Mouse (Mus musculus) cerebellum, postnatal 14 days (tissue): ENCODE measurements around the gene Slc4a11.
"Not testable (repeated sequence)": the region's sequence is repeated elsewhere in the genome, so short reads cannot be mapped to it uniquely, and the experiment has no call there.

Source experiments
- DNase-seq, 2 experiments: peaks; one replicate each; pipeline ENCODE4 v3.0.0; 2021; ENCODE audit warnings: mixed read lengths in 2 of 2

Slc4a11 gene

GRCm38 (mm10) chr2:130677211-130677610 lies 20.1 kb downstream of the Slc4a11 start:
- no peak for DNase-seq

- peak; percentile 89 to 90 for DNase-seq
These were observed 29.8 kb downstream of the Slc4a11 start, which contains the start of gene Itpa for GRCm38 (mm10) chr2:130667559-130667958. Gene Itpa (plus strand): TSS chr2:130667610.

- DNase-seq, result peak; percentile 93 to 95
These were observed 33.1 kb downstream of the Slc4a11 start, which contains the start of gene Ddrgk1 for GRCm38 (mm10) chr2:130664102-130664701. Gene Ddrgk1 (minus strand): TSS chr2:130664659.

GRCm38 (mm10) chr2:130663342-130663741 lies 34.0 kb downstream of the Slc4a11 start:
- no peak for DNase-seq

- no peak for DNase-seq
These were observed 38.8 kb downstream of the Slc4a11 start for GRCm38 (mm10) chr2:130658530-130658929.

GRCm38 (mm10) chr2:130657541-130657940 lies 39.8 kb downstream of the Slc4a11 start:
- DNase-seq, result no peak

- no peak for DNase-seq
These were observed 40.8 kb downstream of the Slc4a11 start for GRCm38 (mm10) chr2:130656536-130656935.

GRCm38 (mm10) chr2:130655660-130656339 lies 41.5 kb downstream of the Slc4a11 start:
- DNase-seq, result no peak

- no peak for DNase-seq
These were observed 43.6 kb downstream of the Slc4a11 start for GRCm38 (mm10) chr2:130653760-130654159.

GRCm38 (mm10) chr2:130653303-130653702 lies 44.0 kb downstream of the Slc4a11 start:
- DNase-seq, result no peak

GRCm38 (mm10) chr2:130649028-130649427 lies 48.3 kb downstream of the Slc4a11 start:
- not testable (repeated sequence) for DNase-seq

- DNase-seq, result no peak
These were observed 52.1 kb downstream of the Slc4a11 start for GRCm38 (mm10) chr2:130645198-130645597.

- DNase-seq, result peak; percentile 97
These were observed 54.5 kb downstream of the Slc4a11 start, which contains the start of gene Lzts3 for GRCm38 (mm10) chr2:130642684-130643369. Gene Lzts3 (minus strand): TSS chr2:130642803.

GRCm38 (mm10) chr2:130642197-130642660 lies 55.1 kb downstream of the Slc4a11 start:
- no peak for DNase-seq

- DNase-seq, result peak in 1 of 2 experiments; percentile 22
These were observed 55.8 kb downstream of the Slc4a11 start for GRCm38 (mm10) chr2:130641351-130642025.

- peak; percentile 18 to 26 for DNase-seq
These were observed 58.0 kb downstream of the Slc4a11 start for GRCm38 (mm10) chr2:130639276-130639675.

GRCm38 (mm10) chr2:130638101-130638611 lies 59.2 kb downstream of the Slc4a11 start:
- peak; percentile 15 to 22 for DNase-seq

GRCm38 (mm10) chr2:130635847-130636246 lies 61.5 kb downstream of the Slc4a11 start:
- peak in 1 of 2 experiments; percentile 43 for DNase-seq

- peak; percentile 59 to 63 for DNase-seq
These were observed 62.4 kb downstream of the Slc4a11 start for GRCm38 (mm10) chr2:130634739-130635411.
